Mouse (Mus musculus) spleen, adult 2 months (tissue): Measurements from ENCODE around the gene Slc8b1. TPM values are rescaled to one million over a fixed set of nuclear protein-coding genes. Genes with fewer than 3 reads are reported as not detected.

Experiments used
- DNase-seq, 2 experiments: peaks; one replicate each; pipeline versions ENCODE4 v3.0.0 to v3.0.0-alpha.2; 2012 to 2021; ENCODE audit warnings: low spot score in 2 of 2, low read depth in 1 of 2
- H3K27ac ChIP-seq: fragments of 200-500 bp; 2 replicates; pipeline ENCODE4 v1.5.1; 2012; ENCODE audit warnings: low read length, inconsistent platforms; ENCODE audit not compliant: insufficient read depth
- H3K27me3 ChIP-seq: fragments of 200-500 bp; 2 replicates; pipeline ENCODE4 v1.6.1; 2012; ENCODE audit warnings: mild to moderate bottlenecking, moderate library complexity, low read length, inconsistent platforms; ENCODE audit not compliant: control insufficient read depth, insufficient read depth
- H3K36me3 ChIP-seq: fragments of 200-500 bp; 2 replicates; pipeline ENCODE4 v1.6.1; 2012; ENCODE audit warnings: mild to moderate bottlenecking, low read length, inconsistent platforms; ENCODE audit not compliant: control insufficient read depth, insufficient read depth
- H3K4me1 ChIP-seq: fragments of 200-500 bp; 2 replicates; pipeline ENCODE4 v1.6.1; 2011; ENCODE audit warnings: inconsistent platforms; ENCODE audit not compliant: control insufficient read depth, insufficient read depth, insufficient read length
- H3K4me3 ChIP-seq: fragments of 200-500 bp; 2 replicates; pipeline ENCODE4 v1.5.1; 2011; ENCODE audit warnings: mild to moderate bottlenecking, inconsistent platforms; ENCODE audit not compliant: insufficient read depth, insufficient read length; ENCODE audit errors: extremely low read depth
- CTCF ChIP-seq: fragments of 200-500 bp; IDR thresholded peaks from 2 replicates; pipeline ENCODE4 v1.5.1; 2011; ENCODE audit warnings: mild to moderate bottlenecking, inconsistent platforms; ENCODE audit not compliant: insufficient read depth, insufficient read length, insufficient replicate concordance; ENCODE audit errors: extremely low read depth
- POLR2A ChIP-seq: fragments of 200-500 bp; IDR thresholded peaks from 2 replicates; pipeline ENCODE4 v1.6.1; 2011; ENCODE audit warnings: low read depth, low read length, inconsistent platforms
- WGBS: fragments of 180-500 bp; shearing (Covaris S2); methylation state at CpG from one replicate; pipeline ENCODE4 v1.1.7; 2018; 5-methylcytosine and 5-hydroxymethylcytosine counted together
- polyA plus RNA-seq: library from polyadenylated mRNA; depleted of rRNA; stranded (reverse); fragments of >200 nt; gene quantifications from 2 replicates; pipeline ENCODE4 v1.2.3, GENCODE M21; 2012

Slc8b1 gene
- polyA plus RNA-seq, 1 experiment, result 52.0 TPM

- no peaks in the 10 kb centered on the region for H3K27me3 ChIP-seq
- no peak for DNase-seq
- H3K27ac ChIP-seq, result no peak overlapping the region
- TF ChIP-seq CTCF (no peak), POLR2A (no peak)
- no peak overlapping the region for H3K4me3 ChIP-seq
- H3K36me3 ChIP-seq, result no peaks in the 10 kb centered on the region
- 89% methylated on average over 6 of the region's 6 CpGs for WGBS
- H3K4me1 ChIP-seq, result no peaks in the 10 kb centered on the region
Observed at GRCm38 (mm10) chr5:120468830-120469229, 42.1 kb upstream of the Slc8b1 start.

GRCm38 (mm10) chr5:120471538-120471937, 39.4 kb upstream of the Slc8b1 start:
- Histone ChIP-seq H3K27me3 (no peaks in the 10 kb centered on the region), H3K4me3 (no peak overlapping the region), H3K4me1 (peaks cover 2% of the 10 kb centered on the region; the same call in 1 of the 2 replicates), H3K36me3 (no peaks in the 10 kb centered on the region), H3K27ac (no peak overlapping the region)
- 67% methylated on average over 4 of the region's 4 CpGs for WGBS
- DNase-seq, result no peak
- TF ChIP-seq POLR2A (no peak), CTCF (no peak)

GRCm38 (mm10) chr5:120472770-120473169, 38.2 kb upstream of the Slc8b1 start, which contains the start of gene Sdsl:
Gene Sdsl (minus strand): TSS chr5:120472810.
- no peak for TF ChIP-seq CTCF
- no peak for TF ChIP-seq POLR2A
- Histone ChIP-seq H3K27ac (no peak within 1 kb of the TSS), H3K4me3 (no peak within 1 kb of the TSS), H3K27me3 (no peaks in the 10 kb centered on the region), H3K4me1 (peaks cover 2% of the 10 kb centered on the region; the same call in 1 of the 2 replicates), H3K36me3 (no peaks in the 10 kb centered on the region)
- DNase-seq, result no peak
- 81% methylated on average over 8 of the region's 8 CpGs for WGBS

- DNase-seq, result no peak
- WGBS, result 62% methylated on average over 2 of the region's 2 CpGs
- H3K4me1 ChIP-seq, result peaks cover 2% of the 10 kb centered on the region; the same call in 1 of the 2 replicates
- H3K27me3 ChIP-seq, result no peaks in the 10 kb centered on the region
- H3K36me3 ChIP-seq, result no peaks in the 10 kb centered on the region
- TF ChIP-seq POLR2A (no peak), CTCF (no peak)
- no peak overlapping the region for H3K4me3 ChIP-seq
- no peak overlapping the region for H3K27ac ChIP-seq
Observed at GRCm38 (mm10) chr5:120473361-120473760, 37.6 kb upstream of the Slc8b1 start.

- Histone ChIP-seq H3K36me3 (no peaks in the 10 kb centered on the region), H3K4me1 (peaks cover 2% of the 10 kb centered on the region; the same call in 1 of the 2 replicates), H3K27ac (no peak overlapping the region), H3K27me3 (no peaks in the 10 kb centered on the region), H3K4me3 (no peak overlapping the region)
- 67% methylated on average over 8 of the region's 8 CpGs for WGBS
- no peak for DNase-seq
- TF ChIP-seq CTCF (no peak), POLR2A (no peak)
Observed at GRCm38 (mm10) chr5:120475861-120476260, 35.1 kb upstream of the Slc8b1 start.

GRCm38 (mm10) chr5:120476296-120476695, 34.7 kb upstream of the Slc8b1 start, which contains the start of gene Sds:
Gene Sds (plus strand): TSS chr5:120476526.
- Histone ChIP-seq H3K27me3 (no peaks in the 10 kb centered on the region), H3K36me3 (no peaks in the 10 kb centered on the region), H3K4me3 (no peak within 1 kb of the TSS), H3K27ac (no peak within 1 kb of the TSS), H3K4me1 (peaks cover 2% of the 10 kb centered on the region; the same call in 1 of the 2 replicates)
- no peak for TF ChIP-seq POLR2A
- 39% methylated on average over 13 of the region's 13 CpGs for WGBS
- DNase-seq, result no peak

- Histone ChIP-seq H3K4me1 (peaks cover 2% of the 10 kb centered on the region; the same call in 1 of the 2 replicates), H3K36me3 (no peaks in the 10 kb centered on the region), H3K4me3 (no peak overlapping the region), H3K27me3 (no peaks in the 10 kb centered on the region), H3K27ac (no peak overlapping the region)
- WGBS, result 86% methylated on average over 5 of the region's 5 CpGs
- no peak for DNase-seq
- TF ChIP-seq POLR2A (no peak), CTCF (no peak)
Observed at GRCm38 (mm10) chr5:120477993-120478392, 33.0 kb upstream of the Slc8b1 start.
